Mouse (Mus musculus) spleen, embryonic (tissue): ENCODE results near the gene Fam171a2.

Source experiments
- CTCF ChIA-PET: fragments of 350-600 bp; sonication (Branson Sonifier 250); formaldehyde crosslinking; loops from one replicate; lab custom pipeline; 2022; lab: Charles Lee

Fam171a2 gene

DNA sequence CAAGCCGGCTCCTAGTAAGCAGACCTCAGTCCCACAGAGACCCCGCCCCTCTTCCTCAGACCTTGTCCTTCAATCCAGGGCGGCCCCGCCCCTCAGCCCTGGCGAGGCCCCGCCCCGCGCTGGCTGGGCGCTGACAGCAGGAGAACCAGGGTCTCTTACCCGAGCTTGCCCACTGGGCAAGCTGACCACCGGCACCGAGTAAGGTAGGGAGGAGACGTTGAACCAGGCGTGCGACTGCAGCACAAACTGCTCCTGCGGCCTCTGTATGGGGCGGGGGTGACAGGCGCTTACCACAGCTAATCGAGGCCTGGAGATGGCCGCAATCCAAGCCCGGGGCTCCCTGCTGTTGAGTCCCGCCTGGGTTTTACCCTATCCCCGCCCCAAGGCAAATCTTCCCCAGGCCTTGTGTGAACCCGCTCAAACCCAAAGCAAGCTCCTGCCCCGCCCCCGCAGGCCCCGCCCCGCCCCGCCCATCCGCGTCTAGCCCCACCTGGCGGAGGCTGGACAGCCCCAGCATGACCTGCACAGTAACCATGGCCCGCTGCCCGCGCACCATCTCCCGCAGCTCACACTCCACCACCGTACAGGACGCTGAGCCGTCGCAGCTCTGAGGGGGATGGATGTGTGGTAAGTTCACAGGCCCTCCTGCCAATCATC lies 8.4 kb upstream of the Fam171a2 start:
- CTCF ChIA-PET = interaction anchor here (0.6 kb wide), 1 partner anchor 875 kb away, joined by 6 read pairs; no protein-coding TSS in a partner anchor

DNA sequence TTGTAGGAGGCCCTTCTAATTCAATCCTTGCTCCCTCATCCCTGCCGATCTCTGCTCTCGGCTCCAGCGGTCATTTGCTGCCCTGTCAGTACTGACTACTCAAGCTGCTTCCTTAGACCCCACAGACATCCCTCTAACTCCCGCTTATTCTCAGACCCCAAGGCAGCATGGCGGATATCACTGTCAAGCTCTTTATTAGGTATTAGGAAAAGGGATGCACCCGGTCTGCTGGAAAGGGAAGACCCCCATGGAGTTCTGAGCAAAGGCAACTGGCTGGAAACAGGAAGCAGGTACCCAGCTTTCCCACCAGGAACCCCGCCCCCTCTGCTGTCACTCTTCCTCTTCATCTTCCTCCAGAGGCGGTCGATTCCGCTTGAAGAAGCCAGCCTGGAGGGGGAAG lies 5.6 kb upstream of the Fam171a2 start:
- CTCF ChIA-PET = no interaction called here

DNA sequence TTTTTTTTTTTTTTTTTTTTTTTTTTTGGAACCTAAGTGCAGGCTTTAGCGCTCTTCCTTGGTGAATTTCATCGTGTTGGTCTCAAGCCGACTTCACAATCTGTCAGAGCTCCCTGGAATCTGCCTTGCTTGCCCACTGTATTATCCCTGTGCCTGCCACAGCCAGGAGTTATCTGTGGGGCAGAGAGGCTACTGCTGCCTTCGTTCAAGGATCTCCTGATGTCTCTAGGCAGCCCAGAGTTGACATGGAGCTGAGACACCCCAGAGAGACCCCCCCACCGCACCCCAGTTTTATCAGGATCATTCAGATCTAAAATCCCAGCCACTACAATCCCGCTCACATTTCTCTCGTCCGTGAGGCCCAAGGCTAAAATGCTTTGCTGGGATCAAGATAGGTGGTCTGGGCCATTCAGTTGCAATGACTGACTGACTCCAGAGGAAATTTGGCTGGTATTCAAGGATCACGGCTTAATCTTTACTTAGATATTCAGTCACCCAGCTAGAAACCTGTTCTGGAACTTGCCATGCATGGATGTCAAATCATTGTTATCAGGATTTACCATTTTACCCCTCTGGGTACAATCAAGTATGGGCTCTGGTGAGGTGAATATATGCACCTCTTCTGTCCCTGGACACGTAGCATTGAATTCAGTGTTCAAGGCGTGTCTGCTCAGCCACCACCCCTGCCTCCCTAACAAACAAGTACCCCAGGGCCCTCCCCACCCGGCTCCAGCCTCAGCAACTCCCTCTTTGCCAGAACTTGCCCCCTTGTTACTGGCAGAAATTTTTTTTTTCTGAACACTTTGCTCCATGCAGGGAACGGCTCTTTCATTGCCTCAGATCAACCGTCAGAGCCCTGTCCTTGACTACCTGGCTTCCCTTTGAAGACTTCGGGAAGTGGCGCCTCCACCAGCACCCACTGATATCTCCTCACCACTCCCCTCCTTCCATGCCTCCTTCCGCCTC lies 1.8 kb upstream of the Fam171a2 start:
- CTCF ChIA-PET = interaction anchor here (0.7 kb wide), 1 partner anchor 140 kb away, joined by 5 read pairs; no protein-coding TSS in a partner anchor

DNA sequence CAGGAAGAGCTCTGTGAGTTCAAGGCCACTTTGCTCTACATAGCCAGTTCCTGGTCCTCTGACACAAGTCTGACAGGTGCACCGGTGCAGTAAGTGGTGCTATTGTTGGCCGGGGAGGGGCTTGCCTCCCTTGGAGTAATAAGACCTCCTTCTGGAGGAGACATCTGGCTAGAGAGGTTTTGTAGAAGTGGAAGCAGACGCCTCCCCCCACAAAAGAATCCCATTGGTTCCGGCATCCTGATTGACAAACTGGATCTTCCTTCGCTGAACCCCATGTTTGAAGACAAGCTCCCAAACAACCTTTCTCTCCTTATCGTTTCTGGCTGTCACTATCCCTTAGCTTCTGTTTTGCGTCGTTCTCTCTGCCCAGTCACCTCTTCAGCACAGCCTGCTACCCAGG lies 845 bp upstream of the Fam171a2 start:
- CTCF ChIA-PET = interaction anchor here (0.6 kb wide), 1 partner anchor 15 kb away, joined by 4 read pairs; no protein-coding TSS in a partner anchor

DNA sequence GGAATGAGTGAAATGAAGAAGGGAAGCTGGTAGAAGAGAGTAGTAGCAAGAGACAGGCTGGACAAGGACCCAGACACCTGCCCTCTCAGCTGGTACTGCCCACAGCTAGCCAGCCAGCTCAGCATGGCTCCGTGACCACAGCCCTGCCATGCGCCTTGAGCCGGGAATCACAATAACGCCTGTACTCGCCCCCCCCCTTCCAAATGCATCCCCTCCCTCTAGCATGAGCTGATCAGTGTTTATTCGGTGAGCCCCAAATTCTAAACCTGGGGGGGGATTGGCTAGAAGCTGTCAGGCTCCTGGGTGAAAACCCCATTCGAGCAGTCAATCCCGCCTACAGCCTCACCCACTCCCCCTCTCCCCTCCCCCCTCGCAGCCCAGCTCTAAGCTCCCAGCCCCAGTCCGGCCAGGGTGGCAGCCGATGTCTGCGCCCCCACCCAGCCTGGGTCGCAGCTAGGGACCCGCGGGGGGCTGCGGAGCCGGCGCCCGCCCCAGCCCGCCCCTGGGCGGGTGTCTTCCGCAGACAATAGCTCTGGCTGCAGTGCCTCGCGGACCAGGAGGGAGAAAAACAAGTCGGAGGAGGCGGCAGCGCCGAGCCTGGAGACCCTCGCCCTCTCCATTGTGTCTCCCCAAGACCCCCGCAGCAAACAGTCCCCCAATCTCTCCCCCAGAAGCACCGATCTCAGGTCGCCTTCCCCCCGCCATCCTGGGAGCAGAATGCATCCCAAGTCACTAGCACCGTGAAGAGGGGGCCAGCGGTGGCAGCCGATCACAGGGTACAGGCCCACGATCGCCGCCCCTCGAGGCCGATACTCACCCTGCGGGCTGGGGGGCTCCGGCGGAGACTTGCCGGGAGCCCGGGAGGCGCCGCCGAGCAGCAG lies 661 bp downstream of the Fam171a2 start:
- CTCF ChIA-PET = interaction anchor here (0.6 to 1.4 kb wide), 2 partner anchors 9 to 13 kb away, joined by 3 to 4 read pairs; no protein-coding TSS in a partner anchor

DNA sequence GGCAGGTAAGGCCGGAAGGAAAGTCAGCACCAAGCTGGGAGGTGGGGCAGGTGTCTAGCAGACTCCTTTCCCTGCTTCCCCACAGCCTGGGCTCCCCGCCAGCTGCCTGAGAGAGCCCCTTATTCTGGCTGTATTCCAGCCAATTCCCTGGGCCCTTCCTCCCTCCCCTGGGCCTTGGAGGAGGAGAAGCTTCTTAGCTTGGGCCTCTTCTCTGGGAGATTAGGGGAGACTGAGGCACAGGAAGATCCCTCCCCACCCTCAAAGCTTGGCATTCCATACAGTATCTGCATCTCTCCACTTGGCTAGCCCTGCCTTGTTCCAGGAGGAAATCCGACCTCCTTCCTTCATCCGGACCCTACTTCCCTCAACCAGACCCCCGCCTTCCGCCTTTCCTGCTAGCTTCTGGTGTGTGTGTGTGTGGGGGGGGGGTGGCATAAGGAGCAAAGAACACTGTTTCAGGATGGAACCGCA lies 1.6 kb downstream of the Fam171a2 start:
- CTCF ChIA-PET = interaction anchor here (0.6 to 1.4 kb wide), 2 partner anchors 8 to 830 kb away, joined by 3 to 4 read pairs; no protein-coding TSS in a partner anchor

DNA sequence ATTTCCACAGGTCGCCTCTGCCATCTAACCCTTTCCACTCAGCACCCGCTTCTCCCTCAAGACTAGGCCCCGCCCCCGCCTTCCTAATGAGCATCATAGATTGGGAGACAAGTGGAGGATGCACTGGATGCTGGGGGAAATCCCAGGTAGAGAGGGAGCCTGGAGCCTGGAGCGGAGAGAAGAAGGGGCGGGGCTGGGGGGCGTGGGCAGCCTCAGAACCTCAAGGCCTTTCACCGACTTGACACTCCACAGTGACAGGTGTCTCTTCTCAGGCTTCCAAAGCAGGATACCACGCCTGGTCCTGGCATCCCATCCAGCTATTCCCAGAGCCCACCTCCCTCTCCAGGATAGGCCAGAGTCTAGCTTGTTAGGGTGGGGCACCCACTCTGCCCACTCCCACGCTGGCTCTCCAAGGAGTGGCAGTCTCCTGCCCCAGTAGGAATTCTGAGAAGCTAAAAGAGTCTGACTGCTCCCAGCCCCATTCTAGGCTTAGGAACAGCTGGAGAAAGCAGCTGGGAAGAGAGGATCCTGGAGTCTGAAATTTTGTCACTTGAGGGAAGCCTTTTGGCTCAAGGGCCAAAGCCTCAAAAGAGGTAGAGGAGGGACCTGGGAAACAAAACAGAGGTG lies 2.1 kb downstream of the Fam171a2 start:
- CTCF ChIA-PET = interaction anchor here (0.6 to 1.4 kb wide), 2 partner anchors 8 to 829 kb away, joined by 3 to 4 read pairs; no protein-coding TSS in a partner anchor

DNA sequence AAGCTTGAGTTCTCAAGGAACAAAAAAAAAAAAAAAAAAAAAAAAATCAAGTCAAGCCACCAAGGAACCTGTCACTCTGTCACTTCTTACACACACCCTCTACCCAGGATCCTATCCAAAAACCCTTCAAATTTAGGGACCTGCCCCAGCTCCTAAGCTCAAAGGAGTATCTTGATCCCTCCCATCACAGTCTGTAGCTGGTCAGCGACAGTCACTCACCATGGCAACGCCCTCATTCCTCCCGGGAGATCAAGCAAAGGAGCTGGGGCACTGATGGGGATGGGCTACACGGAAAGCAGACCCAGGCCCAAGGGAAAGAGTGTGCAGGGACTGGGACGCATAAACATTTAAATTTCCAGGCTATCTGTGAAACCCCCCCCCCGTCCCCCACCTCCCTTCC lies 2.7 kb downstream of the Fam171a2 start:
- CTCF ChIA-PET = no interaction called here

DNA sequence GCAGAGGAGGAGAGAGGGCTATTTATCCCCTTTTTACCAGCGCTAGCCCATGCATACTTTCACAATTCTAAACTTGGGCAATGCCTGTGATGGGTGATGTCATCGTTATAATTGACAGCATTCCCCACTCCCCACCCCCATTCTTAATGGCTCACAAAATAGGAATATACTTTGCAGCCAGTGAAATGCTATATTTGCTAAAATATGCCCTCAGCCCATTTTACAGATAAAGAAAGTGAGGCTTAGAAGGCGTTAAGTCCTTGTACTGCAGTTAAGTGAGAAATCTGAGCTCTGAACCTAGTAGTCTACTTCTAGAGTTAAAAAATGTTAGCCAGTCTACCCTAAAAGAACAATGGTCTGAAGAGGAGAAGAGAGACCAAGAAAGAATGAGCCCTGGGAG lies 3.2 kb downstream of the Fam171a2 start:
- CTCF ChIA-PET = no interaction called here

DNA sequence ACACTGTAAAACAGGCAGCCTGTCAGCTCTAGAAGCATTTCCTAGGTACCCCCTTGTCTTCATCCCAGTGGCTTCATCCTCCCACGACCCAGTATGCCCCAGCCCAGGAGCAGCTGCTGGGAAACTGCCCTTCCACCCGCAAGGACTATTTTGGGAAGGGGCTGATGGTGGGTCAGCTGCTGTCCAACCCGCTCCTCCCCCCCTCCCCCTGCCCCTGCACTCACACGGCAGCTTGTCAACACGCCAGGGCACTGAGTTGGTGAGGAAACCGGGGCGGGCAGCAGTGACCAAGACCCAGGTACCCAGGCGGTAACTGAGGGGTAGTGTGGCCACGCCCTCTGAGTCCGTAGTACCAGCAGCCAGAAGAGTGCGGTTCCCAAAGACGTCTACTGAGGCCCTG lies 3.7 kb downstream of the Fam171a2 start:
- CTCF ChIA-PET = no interaction called here

DNA sequence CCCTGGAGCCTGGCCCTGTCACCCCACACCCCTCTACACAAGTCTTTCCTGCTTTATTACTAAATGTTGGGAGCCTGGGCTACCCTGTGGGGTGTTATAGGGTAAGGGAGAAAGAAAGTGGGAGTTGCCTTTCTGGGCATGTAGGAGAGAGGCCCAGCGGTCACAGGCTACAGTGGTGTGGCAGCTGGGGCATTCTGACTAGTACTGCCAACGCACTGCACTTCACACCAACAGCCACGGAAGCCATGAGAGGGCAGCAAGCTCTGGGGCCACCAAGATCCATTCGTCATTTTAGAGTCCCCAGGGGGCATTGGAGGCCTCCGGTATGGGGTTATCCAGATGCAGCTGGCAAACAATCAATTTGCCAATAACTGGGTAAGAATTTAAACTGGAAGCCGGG lies 5.4 kb downstream of the Fam171a2 start:
- CTCF ChIA-PET = no interaction called here

DNA sequence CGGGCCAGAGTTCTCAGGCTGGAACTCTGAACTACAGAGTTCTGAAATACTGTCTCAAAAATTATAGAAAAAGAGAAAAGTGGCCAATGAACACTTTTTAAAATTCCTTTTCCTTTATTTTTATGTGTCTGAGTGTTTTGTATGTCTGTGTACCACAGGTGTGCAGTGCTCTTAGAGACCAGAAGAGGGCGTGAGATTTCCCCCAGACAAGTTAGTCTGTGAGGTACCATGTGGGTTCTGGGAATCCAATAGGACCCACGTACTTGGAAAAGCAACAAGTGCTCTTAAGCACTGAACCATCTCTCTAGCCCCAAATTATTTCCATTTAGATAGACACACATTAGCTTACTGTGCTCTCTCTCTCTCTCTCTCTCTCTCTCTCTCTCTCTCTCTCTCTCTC lies 6.0 kb downstream of the Fam171a2 start:
- CTCF ChIA-PET = no interaction called here

DNA sequence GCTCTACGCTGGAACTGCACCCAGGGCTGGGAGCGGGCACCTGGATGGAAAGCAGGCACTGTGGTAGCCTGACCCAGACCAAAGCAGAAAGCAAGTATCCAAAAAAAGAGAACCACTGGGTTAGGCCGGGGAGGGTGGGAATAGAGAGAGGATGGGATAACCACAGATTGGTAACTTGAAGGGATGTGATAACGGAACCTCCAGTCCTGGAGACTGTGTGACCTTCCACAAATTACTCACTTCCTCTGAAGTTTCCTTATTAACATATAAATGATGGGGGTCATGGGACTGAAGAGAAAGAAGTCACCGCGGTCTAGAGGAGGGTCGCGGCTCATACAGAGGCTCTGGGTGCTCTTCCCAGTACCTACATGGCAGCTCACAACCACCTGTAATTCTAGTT lies 7.2 kb downstream of the Fam171a2 start:
- CTCF ChIA-PET = no interaction called here

DNA sequence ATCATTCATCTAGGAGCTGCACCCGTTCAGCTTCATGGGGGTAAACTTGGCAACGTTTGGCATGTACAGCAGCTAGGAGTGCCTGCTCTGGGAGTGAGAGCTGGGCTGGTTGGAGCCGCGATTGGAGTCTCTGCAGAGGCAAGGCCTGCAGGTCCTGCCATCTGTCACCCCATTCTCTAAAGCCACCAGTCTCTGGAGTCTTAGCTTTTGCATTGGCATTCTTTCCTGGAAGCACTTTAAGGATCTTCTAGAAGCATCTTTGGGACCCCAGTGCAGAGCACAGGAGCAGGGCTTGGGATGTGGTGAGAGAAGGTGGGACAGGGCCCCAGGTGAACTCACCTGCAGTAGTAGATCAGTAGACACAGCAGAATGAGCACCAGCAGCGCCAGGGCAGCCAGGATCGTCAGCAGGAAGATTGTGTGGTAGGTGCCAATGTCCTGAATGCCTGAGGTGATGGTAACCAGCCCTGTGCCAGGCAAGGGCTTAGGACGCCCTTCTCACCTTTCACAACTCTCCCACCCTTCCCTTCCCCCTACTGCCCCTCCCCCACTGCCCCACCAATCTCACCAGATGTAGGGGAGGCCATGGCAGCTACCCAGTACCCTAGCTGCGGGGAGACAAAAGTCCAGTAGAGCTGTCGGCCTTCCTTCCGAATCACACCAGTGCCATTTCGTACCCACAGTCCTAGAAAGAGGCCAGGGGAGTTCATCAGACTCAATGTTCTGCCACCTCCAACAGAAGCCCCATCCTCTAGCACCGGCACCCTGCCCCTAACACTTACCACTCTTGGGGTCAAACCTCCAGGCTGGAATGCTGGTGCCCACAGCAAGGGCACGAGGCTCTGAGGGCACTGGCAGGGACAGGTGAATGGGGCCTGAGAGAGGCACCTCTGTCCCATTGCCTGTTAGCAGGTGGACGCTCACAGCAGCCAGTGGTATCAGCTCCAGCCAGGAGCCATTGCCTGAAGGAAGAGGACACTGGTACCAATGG lies 8.1 kb downstream of the Fam171a2 start:
- CTCF ChIA-PET = no interaction called here

DNA sequence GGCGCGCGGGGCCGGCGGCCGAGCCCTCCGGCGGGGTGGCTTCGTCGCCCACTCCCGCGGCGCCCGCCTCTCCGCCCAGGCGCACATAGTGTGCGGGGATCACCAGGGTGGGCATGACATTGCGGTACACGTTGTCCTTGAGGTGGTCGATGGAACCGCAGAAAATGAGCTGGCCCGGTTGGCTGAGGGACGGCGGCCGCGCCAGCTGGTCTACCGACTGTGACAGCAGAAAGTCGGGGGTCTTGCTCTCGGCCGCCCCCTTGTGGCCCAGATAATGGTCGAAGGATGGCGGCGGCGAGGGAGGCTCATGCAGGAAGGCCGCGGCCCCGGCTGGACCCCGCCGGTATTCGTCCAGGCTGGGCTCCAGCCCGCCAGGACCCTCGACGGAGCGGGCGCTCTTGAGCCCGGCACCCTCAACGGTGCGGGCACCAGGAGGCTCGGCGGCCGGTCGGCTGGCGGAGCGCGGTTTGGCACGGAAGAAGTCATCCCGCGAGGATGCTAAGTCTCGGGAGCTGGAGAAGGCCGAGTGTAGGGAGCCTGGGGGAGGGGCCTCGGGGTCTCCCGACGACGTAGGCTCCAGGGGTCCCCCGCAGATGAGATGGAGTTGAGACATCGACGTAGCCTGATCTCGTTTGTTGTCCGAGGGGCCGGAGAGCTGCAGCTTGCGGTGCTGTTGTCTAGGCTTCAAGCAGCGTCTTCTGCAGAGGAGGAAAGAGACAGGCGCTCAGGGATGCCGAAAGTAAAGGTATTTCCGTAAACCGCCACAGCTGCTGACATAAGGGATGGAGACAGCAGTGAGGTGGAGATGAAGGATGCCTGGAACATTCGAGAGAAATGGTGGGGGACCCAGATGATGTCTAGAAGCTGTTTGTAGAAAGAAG lies 9.0 kb downstream of the Fam171a2 start:
- CTCF ChIA-PET = interaction anchor here (1.5 kb wide), 1 partner anchor 8 kb away, joined by 4 read pairs; no protein-coding TSS in a partner anchor

DNA sequence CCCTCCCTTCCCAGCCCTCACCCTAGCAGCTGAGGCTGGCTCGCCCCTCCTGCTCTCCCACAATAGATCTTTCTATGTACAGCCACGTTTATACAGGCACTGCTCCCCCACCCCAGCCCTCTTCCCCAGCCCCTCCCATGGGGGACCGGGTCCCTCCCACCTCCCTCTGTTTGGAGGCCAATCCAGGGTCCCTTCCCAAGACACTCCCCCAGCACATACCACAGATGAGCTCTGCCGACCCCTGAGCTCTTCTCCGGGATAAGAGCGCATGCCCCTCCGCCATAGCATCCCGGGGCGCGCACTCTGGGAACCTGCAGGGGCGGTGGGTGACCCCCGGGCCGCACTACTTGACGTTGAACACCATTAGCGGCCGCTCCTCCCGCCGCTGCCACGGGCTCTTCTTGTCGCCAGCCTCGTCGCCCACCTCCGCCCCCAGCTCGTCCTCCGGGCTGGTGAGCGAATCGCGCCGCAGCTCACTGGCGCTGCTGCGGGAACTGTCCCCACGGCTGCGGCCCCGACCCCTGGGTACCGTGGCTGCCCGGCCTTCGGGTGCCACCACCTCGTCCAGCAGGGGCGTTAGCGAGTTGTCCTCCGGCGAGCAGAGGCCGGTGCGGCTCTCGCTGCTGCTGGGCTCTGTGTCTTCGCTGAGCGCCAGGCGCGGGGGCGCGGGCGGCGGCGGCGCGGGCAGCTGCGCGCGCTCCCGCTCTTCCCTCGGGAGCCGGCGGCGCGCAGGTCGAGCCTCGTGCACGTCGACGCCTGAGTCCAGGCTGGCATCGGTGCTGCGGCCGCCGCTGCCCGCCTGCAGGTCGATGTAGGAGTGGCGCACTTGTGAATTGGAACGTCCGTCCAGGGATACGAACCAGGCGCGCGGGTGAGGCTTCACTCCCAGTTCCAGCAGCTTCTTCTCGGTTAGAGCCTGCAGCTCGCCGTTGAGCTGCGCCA lies 10.1 kb downstream of the Fam171a2 start:
- CTCF ChIA-PET = interaction anchor here (0.6 to 1.5 kb wide), 4 partner anchors 9 to 208 kb away, joined by 3 to 5 read pairs (median 4); no protein-coding TSS in a partner anchor

DNA sequence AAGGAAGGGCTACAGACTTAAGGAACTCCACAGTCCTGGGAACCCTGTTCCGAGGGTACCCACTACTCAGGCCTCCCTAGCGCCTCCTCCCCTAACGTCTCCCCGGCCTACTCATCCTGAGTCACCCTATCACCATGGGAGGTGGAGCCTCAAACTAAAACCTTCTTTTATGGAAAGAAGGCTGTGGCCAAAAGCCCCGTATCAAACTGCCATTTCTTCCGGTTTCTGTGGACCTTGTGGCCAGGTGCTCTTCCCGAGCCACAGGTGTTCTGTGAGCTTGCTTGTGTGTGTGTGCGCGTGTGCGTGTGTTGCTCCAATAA lies 11.1 kb downstream of the Fam171a2 start:
- CTCF ChIA-PET = no interaction called here
